Mouse (Mus musculus) heart, embryonic 15.5 days (tissue): ENCODE results near the gene Syn2. TPM values are rescaled to one million over a fixed set of nuclear protein-coding genes. Genes with fewer than 3 reads are reported as not detected.

Experiments used
- ATAC-seq: fragments of 200-750 bp; cut with Nextera tagmentation; replicated peaks from 2 replicates; pipeline ENCODE4 v1.8.0; 2017; ENCODE audit warnings: low read depth, moderate TSS enrichment; ENCODE audit not compliant: insufficient number of reproducible peaks, insufficient read depth, low FRiP score
- H3K27ac ChIP-seq: fragments of 300-500 bp; sonication (generic); 2 replicates; pipeline ENCODE4 v1.5.1; 2015; ENCODE audit warnings: mild to moderate bottlenecking, inconsistent platforms
- H3K27me3 ChIP-seq: fragments of 300-500 bp; sonication (generic); 2 replicates; pipeline ENCODE4 v1.6.1; 2015; ENCODE audit warnings: inconsistent platforms
- H3K36me3 ChIP-seq: fragments of 300-500 bp; sonication (generic); 2 replicates; pipeline ENCODE4 v1.6.1; 2015; ENCODE audit warnings: mild to moderate bottlenecking, inconsistent platforms
- H3K4me1 ChIP-seq: fragments of 300-500 bp; sonication (generic); replicated peaks from 2 replicates; pipeline ENCODE4 v1.6.1; 2015; ENCODE audit warnings: inconsistent platforms
- H3K4me2 ChIP-seq: fragments of 300-500 bp; sonication (generic); 2 replicates; pipeline ENCODE4 v1.6.1; 2015; ENCODE audit warnings: inconsistent platforms, mild to moderate bottlenecking, moderate library complexity
- H3K4me3 ChIP-seq: fragments of 300-500 bp; sonication (generic); 2 replicates; pipeline ENCODE4 v1.5.1; 2015; ENCODE audit warnings: mild to moderate bottlenecking, inconsistent platforms
- H3K9ac ChIP-seq: fragments of 300-500 bp; sonication (generic); 2 replicates; pipeline ENCODE4 v1.6.1; 2015; ENCODE audit warnings: mild to moderate bottlenecking, inconsistent platforms
- H3K9me3 ChIP-seq: fragments of 300-500 bp; sonication (generic); replicated peaks from 2 replicates; pipeline ENCODE4 v1.6.1; 2016; ENCODE audit warnings: inconsistent platforms
- WGBS: fragments of 180-500 bp; shearing (Covaris S2); methylation state at CpG from one replicate; pipeline ENCODE4 v1.1.7; 2015; ENCODE audit warnings: mixed read lengths; 5-methylcytosine and 5-hydroxymethylcytosine counted together
- polyA plus RNA-seq: library from polyadenylated mRNA; unstranded; fragments of >200 nt; fragmentation: Nextera tagmentation; extraction: Ambion mirVana; gene quantifications from 2 replicates; pipeline ENCODE4 v1.2.1, GENCODE M21; 2015

Syn2 gene
- polyA plus RNA-seq, 1 experiment from 2014 or later, result 1.4 TPM

DNA sequence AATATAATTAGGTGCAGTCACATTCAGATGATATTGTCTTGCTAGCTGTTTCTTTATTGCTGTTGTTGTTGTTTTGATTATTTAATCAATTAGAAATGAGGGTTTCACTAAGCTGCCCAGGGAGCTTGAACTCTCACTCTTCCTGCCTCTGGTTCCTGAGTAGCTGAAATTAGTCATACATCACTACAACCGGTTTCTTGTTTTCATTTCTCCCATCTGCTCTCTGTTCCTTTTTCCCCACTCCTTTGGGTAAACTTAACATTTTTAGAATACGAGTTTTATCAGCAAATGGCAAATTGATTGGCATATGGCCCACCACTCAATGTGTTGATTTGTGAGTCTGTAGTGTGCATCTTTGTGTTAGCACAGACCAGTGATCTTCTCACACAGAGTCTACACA is 172.4 kb downstream of the Syn2 start:
- WGBS, result 46% methylated on average over 2 of the region's 2 CpGs
- H3K4me3 ChIP-seq, result no peak overlapping the region
- H3K36me3 ChIP-seq, result no peaks in the 10 kb centered on the region
- no peak overlapping the region for H3K4me2 ChIP-seq
- no peaks in the 10 kb centered on the region for H3K27me3 ChIP-seq
- ATAC-seq, result no peak
- no peaks in the 10 kb centered on the region for H3K9me3 ChIP-seq
- H3K9ac ChIP-seq, result no peak overlapping the region
- H3K27ac ChIP-seq, result no peak overlapping the region
- H3K4me1 ChIP-seq, result no peaks in the 10 kb centered on the region

DNA sequence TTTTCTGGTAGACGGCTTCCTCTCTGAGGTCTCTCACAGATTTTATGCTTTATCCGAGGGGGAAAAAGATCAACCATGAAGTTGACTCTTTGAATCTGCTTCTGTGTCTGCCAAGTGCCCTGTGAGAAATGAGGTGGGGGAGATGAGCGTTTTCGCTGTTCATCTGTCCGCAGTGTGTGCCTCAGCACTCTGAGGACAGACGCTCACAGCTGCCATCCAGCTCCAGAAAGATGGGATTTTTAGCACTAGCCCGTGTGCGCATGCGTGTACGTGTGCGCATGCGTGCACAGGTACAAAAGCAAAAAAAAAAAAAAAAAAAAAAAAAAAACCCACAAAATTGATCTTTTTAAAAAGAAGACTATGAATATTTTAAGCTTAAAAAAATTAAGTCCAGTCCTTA is 178.1 kb downstream of the Syn2 start:
- no peak for ATAC-seq
- H3K27ac ChIP-seq, result no peak overlapping the region
- H3K9me3 ChIP-seq, result no peaks in the 10 kb centered on the region
- H3K36me3 ChIP-seq, result no peaks in the 10 kb centered on the region
- H3K4me2 ChIP-seq, result no peak overlapping the region
- no peak overlapping the region for H3K4me3 ChIP-seq
- WGBS, result 70% methylated on average over 12 of the region's 12 CpGs
- H3K4me1 ChIP-seq, result no peaks in the 10 kb centered on the region
- H3K9ac ChIP-seq, result no peak overlapping the region
- 0 out of 2 replicates have a peak, but pooled peaks cover 7% of the 10 kb centered on the region for H3K27me3 ChIP-seq

DNA sequence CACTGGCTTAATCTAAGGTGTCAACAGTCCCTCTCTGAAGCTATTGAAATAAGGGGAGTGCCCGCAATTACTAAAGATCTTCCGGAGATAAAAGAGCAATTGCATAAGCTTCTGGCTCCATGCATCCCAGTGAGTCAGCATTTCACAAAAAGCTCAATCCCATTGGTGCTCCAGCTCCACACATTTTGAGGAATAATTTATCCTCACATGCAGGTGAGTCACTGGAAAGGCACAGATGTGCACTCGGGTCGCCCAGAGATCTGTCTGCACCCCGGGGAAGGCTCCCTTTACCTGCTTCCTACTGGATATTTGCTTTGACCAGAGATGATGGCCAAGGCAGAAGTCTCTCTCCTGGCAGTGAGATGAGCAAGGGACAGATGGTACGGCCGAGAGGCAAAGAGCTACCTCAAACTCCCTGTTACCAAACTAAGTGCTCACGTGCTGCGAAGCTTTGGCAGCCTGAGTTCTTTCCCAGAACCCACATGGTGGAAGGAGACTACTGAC is 178.6 kb downstream of the Syn2 start:
- no peak overlapping the region for H3K4me3 ChIP-seq
- no peak overlapping the region for H3K4me2 ChIP-seq
- WGBS, result 60% methylated on average over 9 of the region's 9 CpGs
- no peaks in the 10 kb centered on the region for H3K4me1 ChIP-seq
- no peaks in the 10 kb centered on the region for H3K36me3 ChIP-seq
- no peak overlapping the region for H3K27ac ChIP-seq
- H3K27me3 ChIP-seq, result 0 out of 2 replicates have a peak, but pooled peaks cover 7% of the 10 kb centered on the region
- no peak for ATAC-seq
- H3K9ac ChIP-seq, result no peak overlapping the region
- H3K9me3 ChIP-seq, result no peaks in the 10 kb centered on the region

DNA sequence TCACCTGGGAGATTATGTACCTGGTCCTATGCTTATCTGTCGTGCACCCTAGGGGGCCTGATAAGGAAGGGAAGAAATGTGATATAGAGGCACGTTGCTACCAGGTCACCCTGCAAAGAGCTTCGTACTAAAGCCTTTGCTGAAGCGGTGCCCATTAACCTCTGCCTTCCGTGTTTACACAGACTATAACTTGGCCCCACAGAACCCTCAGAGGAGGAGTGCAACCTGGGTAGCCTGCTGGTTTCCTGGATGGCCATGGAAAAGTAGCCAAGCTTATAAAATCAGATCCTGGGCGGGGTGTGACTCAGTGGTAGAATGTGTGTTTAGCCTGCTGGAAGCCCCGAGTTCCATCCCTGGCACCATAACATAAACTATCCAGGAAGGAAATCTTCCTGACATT is 179.2 kb downstream of the Syn2 start:
- Histone ChIP-seq H3K4me3 (no peak overlapping the region), H3K27ac (no peak overlapping the region), H3K27me3 (0 out of 2 replicates have a peak, but pooled peaks cover 7% of the 10 kb centered on the region), H3K9me3 (no peaks in the 10 kb centered on the region), H3K4me2 (no peak overlapping the region), H3K36me3 (no peaks in the 10 kb centered on the region), H3K4me1 (no peaks in the 10 kb centered on the region), H3K9ac (no peak overlapping the region)
- no peak for ATAC-seq
- WGBS, result 57% methylated on average over 7 of the region's 7 CpGs

DNA sequence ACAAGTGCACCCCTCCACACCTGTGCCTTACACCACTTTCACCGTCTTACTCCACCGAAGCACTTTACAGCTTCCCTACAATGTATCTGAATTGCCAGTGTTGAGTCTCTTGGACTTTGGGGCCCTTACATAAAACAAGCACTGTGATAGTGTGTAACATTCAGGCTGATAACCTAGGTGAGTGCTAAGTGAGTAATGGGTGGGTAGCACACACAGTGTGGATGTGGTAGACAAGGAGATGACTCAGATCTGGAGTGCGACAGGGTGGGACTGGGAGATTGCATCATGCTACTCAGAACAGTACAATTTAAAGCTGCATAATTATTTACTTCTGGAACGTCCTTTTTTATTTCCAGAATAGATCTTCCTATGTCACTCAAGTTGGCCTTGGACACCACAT is 181.1 kb downstream of the Syn2 start:
- no peaks in the 10 kb centered on the region for H3K9me3 ChIP-seq
- H3K4me3 ChIP-seq, result no peak overlapping the region
- H3K4me2 ChIP-seq, result no peak overlapping the region
- H3K27me3 ChIP-seq, result 0 out of 2 replicates have a peak, but pooled peaks cover 7% of the 10 kb centered on the region
- no peak for ATAC-seq
- no peak overlapping the region for H3K9ac ChIP-seq
- 81% methylated on average over 4 of the region's 4 CpGs for WGBS
- no peaks in the 10 kb centered on the region for H3K36me3 ChIP-seq
- no peak overlapping the region for H3K27ac ChIP-seq
- no peaks in the 10 kb centered on the region for H3K4me1 ChIP-seq

DNA sequence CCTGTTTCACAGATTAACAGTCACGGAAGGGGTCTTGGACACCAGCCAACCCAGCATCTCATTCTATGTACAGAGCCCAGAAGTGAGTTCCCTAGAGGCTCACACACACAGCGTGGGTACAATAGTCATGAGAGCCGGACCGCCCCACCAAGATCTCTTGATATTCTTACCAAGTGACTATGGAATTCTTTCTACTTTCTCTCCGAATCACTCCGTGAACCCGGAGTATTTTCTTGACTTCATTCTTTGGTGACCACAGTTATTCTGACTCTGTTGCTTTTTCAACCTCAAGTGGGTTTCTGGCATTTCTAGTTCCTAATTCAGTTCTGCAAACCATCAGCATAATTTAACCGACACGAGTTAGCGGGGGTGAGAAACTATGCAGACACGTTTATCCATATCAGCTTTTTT is 182.1 kb downstream of the Syn2 start:
- Histone ChIP-seq H3K9ac (no peak overlapping the region), H3K4me2 (no peak overlapping the region)

DNA sequence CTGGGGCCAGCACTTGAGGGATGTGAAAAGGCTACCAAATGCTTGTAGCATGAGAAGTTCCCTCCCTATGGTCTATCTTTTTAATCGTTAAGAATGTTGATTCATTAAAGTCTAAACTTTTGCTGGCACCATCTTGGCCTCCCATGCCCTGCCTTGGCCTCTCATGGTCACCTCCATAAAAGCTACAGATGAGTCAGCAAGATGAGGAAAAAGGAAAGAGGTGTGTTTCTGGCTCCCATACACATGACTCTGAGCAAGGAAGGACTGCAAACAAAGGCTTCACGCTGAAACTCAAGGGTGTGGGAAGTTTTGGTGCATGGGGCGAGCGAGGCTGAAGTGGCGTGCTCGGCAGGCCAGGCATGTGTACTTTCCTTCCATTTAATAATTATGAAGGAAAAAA is 184.1 kb downstream of the Syn2 start:
- WGBS, result 79% methylated on average over 6 of the region's 6 CpGs

More for the DNA sequence above, 182.1 kb downstream of the Syn2 start:
- Histone ChIP-seq H3K9me3 (no peaks in the 10 kb centered on the region), H3K27ac (no peak overlapping the region), H3K4me3 (no peak overlapping the region), H3K27me3 (0 out of 2 replicates have a peak, but pooled peaks cover 7% of the 10 kb centered on the region), H3K36me3 (no peaks in the 10 kb centered on the region), H3K4me1 (no peaks in the 10 kb centered on the region)
- 50% methylated on average over 11 of the region's 11 CpGs for WGBS
- ATAC-seq, result no peak

DNA sequence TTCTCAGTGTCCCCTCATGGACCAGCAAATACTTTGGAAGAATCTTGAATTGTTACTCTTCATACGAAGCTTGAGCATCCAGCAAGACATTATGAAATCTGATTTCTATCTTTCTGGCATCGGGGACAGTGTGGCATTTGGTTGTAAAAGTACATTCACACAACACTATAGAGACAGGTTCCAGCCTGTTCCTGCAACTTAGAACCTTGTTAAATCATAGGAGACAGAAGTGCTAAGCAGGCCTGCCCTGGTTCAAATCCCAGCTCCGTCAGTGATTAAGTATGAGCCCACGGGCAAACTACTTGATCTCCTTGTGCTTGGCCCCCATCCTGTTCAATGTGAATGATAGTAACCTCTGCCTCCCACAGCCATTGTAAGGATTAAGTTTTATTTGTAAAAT is 185.0 kb downstream of the Syn2 start:
- H3K9ac ChIP-seq, result no peak overlapping the region
- 86% methylated on average over 4 of the region's 4 CpGs for WGBS
- no peaks in the 10 kb centered on the region for H3K9me3 ChIP-seq
- no peaks in the 10 kb centered on the region for H3K36me3 ChIP-seq
- ATAC-seq, result no peak
- H3K27ac ChIP-seq, result no peak overlapping the region
- no peaks in the 10 kb centered on the region for H3K27me3 ChIP-seq
- no peak overlapping the region for H3K4me3 ChIP-seq
- no peak overlapping the region for H3K4me2 ChIP-seq
- no peaks in the 10 kb centered on the region for H3K4me1 ChIP-seq

More for the DNA sequence above, 184.1 kb downstream of the Syn2 start:
- Histone ChIP-seq H3K36me3 (no peaks in the 10 kb centered on the region), H3K27me3 (0 out of 2 replicates have a peak, but pooled peaks cover 2% of the 10 kb centered on the region), H3K9ac (no peak overlapping the region), H3K4me2 (no peak overlapping the region), H3K4me3 (no peak overlapping the region), H3K9me3 (no peaks in the 10 kb centered on the region), H3K4me1 (no peaks in the 10 kb centered on the region), H3K27ac (no peak overlapping the region)
- ATAC-seq, result no peak

DNA sequence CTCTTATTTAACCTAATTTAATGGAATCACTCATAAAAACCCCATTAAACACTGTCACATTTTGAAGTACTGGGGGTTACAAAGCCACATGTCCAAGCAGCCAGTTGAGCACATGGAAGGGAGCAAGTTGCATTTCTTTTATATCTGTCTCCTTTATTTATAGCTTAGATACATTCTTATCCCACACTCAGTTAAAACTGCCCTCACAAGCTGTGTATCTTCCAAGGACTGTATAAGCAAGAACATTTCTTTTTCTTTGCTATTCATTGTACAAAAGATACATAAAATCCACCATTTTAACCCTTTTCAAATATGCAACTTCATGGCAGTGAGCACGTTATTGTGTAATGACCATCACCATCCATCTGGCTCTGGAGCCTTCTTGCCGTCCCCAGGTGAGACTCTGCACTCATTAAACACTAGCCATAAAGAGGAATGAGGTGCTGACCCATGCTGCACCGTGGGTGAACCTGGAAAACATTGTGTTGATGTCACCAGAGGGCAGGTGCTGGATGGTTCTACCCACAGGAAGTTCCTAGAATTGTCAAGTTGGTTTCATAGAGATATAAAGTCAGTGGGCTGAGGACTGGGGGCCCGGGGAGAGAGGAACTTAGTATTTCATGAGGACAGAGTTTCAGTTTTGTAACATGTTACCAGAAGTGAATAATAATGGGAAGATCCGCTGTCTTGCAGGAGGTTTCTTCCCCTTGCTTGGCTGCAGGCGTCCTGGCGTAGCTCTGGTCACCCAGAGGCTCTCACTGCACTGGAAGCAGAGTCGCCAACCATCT is 186.4 kb downstream of the Syn2 start:
- H3K4me3 ChIP-seq, result no peak overlapping the region
- no peak for ATAC-seq
- no peaks in the 10 kb centered on the region for H3K9me3 ChIP-seq
- H3K27ac ChIP-seq, result no peak overlapping the region
- WGBS, result 73% methylated on average over 8 of the region's 8 CpGs
- H3K36me3 ChIP-seq, result no peaks in the 10 kb centered on the region
- no peaks in the 10 kb centered on the region for H3K27me3 ChIP-seq
- no peaks in the 10 kb centered on the region for H3K4me1 ChIP-seq
- H3K9ac ChIP-seq, result no peak overlapping the region
- H3K4me2 ChIP-seq, result no peak overlapping the region

DNA sequence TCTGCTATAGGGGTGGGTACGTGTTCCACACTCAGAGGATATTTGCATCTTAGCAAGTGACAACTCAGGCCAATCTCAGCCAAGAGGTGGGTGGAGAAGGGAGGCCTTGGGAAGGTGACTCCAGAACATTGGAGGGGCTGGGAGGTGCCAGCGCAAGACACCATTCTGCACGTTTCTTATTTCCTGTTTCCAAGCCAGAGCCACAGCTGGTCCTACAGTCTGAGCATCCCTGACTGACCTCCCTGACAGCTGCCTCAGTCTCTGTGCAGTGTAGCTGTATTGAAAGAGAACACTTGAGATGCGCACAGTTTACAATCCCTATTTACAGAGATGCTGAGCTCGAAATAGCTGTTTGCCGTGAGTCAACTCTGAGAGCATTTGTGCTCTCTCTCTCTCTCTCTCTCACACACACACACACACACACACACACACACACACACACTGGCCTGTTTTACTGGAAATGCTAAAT is 187.2 kb downstream of the Syn2 start:
- Histone ChIP-seq H3K9me3 (no peaks in the 10 kb centered on the region), H3K27me3 (no peaks in the 10 kb centered on the region), H3K9ac (no peak overlapping the region), H3K4me3 (no peak overlapping the region), H3K4me1 (no peaks in the 10 kb centered on the region), H3K4me2 (no peak overlapping the region), H3K27ac (no peak overlapping the region), H3K36me3 (no peaks in the 10 kb centered on the region)
- no peak for ATAC-seq
- WGBS, result 67% methylated on average over 6 of the region's 6 CpGs

DNA sequence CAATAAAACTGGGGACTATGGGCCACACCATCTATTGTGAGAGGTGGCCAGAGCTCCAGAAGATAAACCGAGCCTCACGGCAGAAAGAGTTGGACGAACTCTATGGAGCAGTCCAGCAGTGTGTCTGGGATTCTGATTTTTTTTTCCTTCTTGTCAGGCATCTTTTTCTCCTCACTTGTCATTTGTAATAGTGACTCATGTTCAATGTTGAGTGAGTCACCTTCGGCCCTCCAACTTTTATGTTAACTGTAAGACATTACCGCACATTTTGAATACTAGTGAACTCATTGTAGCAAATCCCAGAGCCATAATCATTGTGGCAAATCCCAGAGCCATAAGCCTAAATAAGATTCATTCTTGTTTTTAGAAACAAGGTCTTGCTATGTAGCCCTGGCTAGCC is 188.3 kb downstream of the Syn2 start:
- Histone ChIP-seq H3K9me3 (no peaks in the 10 kb centered on the region), H3K4me2 (no peak overlapping the region), H3K36me3 (no peaks in the 10 kb centered on the region), H3K27me3 (no peaks in the 10 kb centered on the region), H3K27ac (no peak overlapping the region), H3K4me1 (no peaks in the 10 kb centered on the region), H3K4me3 (no peak overlapping the region), H3K9ac (no peak overlapping the region)
- WGBS, result 82% methylated on average over 5 of the region's 5 CpGs
- no peak for ATAC-seq

DNA sequence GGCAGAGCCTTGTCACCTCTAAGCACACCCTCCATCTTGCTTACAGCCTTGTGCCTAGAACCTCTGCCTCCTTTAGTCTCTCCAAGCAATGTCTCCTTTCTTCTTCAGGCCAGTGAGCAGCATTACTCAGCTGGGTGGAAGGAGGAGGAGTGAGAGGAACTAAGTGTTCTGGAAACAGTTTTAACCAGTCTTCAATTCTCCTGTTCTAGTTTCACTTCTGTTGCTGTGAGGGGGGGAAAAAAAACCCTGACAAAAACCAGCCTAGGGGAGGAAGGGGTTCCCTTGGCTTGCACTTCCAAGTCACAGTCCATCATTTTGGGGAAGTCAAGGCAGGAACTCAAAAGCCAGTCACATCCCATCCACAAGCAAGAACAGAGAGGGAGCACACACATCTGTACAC is 196.3 kb downstream of the Syn2 start:
- H3K4me2 ChIP-seq, result no peak overlapping the region
- H3K9ac ChIP-seq, result no peak overlapping the region
- H3K4me3 ChIP-seq, result no peak overlapping the region
- no peak for ATAC-seq
- no peaks in the 10 kb centered on the region for H3K36me3 ChIP-seq
- H3K27me3 ChIP-seq, result no peaks in the 10 kb centered on the region
- no peaks in the 10 kb centered on the region for H3K9me3 ChIP-seq
- H3K4me1 ChIP-seq, result no peaks in the 10 kb centered on the region
- no peak overlapping the region for H3K27ac ChIP-seq
